Mouse (Mus musculus) skeletal muscle tissue, adult 2 months (tissue): ENCODE measurements at regions not wholly inside any gene's neighbourhood (a gene's known extent, or its start where the extent isn't known, plus 50 kb on each side); places are given as distances from the start of the nearest gene placed in this dataset.
A peak's percentile ranks its signal among the peaks of the same experiment; 100 is the strongest.

Experiments used
- DNase-seq: peaks from one replicate; pipeline ENCODE4 v3.0.0-alpha.2; 2012; ENCODE audit warnings: low read depth, low spot score

DNA sequence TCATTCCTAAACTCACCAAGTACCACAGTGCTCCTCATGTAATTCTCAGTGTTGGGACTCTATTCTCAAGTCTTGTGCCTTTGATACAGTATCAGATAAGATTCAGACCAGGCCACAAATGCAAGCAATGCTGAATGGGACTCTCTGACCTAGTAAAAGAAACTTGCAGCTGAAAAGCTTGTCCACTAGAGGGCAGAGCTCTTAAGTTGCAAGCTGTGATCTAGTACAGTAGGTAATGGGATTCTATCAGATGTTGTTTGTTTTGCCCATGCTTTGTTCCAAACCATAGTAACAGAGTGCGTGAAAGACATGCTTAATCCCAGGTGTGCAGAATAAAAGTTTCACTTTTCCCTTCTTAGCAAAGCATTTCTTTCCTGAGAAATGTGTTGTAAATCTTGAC is 383.2 kb upstream of the Chrm2 start:
- no peak for DNase-seq

DNA sequence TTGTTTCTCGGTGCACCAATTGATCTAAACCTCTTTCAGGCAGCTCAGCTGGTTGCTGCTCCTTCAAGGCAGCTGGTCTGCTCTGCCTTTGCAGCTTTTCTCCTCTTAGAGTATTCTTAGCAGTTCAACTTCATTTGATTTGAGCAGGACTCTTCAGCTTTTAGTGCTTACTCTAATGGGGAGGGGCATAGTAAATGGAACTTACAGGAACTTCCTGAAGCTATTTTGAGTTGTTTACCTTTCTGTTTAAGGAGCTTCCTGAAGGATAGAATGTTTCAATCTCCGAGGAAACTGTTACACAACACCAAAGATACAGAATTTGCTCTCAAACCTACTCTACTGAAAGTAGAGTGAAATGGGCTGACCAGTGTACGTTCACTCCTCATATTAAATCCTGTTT is 385.8 kb upstream of the Chrm2 start:
- DNase-seq, result no peak

DNA sequence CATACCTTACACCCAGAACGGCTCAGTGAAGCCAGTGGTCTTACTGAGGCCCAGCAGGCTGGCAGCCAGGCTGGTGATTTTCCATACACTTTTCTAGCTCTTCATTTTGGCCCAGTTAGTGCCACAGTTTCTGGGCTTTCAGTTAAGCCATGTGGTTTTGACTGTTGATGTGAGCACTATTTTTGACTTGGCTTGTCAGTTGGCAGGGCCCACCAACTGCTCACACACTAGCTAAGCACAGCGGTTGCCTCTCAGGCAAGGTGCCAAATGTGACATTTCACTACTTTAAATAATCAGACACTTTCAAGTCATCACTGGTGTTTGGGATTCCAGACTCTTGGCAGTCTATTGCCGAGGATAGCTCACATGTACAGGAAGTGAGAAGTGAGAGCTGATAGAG is 399.0 kb upstream of the Chrm2 start:
- DNase-seq, result peak; percentile 4

DNA sequence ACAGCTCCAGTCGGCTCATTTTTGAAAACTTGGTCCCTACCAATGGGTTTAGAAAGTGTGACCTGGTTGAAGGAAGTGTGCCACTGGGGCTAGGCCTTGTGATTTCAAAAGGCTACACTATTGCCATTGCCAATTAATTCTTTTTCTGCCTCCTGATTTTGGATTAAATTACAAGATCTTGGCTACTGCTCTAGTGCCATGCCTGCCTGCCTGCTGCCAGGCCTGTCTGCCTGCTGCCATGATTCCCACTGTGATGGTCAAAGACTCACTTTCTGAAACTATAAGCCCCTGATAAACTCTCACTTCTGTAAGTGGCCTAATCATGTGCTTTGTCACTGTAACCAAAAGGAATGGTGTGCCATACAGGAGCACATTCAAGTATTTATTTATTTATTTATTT is 400.4 kb upstream of the Mtpn start:
- DNase-seq, result no peak

DNA sequence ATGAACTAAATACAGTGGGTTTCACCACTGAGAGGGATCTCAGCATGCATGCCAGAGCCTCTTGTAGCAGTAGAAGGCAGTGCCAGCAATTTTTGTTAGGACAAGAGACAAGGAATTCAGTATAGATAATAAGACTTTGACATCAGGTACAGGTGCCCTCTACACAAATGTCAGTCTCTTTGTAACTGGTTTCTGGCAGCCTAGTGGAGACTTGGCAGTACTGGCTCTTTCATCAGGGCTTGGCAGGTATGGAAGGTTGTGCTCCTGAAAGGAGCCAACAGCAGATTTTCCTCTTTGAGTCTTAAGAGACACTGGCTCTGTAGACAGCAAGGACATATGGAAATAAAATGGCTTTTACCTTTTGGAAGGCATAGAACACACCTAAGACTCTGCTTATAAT is 384.5 kb upstream of the Mtpn start:
- no peak for DNase-seq

DNA sequence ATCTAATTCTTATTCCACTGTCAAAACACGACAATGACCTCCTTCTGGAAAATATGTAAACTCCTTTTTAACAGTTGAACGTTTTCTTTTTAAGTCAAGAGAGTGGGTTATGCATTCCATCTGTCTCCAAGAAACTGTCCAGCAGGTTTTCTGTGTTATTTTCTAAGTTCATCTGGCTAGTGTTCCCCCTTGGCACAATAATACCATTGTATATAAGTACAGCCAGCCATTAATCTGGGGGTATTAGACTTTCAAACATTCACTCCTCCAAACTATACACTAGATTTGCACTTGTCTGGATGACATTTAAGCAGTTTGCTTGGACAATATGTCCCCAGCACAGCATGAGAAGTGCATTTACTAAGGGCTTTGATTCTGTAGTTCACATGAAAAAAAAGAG is 358.3 kb upstream of the Mtpn start:
- DNase-seq, result no peak

DNA sequence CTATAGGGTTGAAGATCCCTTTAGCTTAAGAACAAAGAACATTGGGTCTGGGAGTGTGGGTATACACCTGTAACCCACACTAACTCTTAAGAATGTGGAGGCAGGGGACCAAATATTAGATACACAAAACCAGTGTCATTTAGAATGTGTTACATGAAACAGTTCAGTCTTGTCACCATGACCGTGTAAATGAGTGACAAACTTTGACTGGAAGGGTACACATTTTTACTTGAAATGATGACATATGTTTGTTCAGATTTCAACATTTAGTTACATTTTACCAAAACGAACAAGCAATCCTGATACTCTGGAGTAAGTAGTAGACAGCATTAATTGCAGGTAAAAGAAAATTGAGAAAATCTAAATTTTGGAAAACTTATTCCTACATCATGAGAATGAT is 356.0 kb upstream of the Mtpn start:
- no peak for DNase-seq

DNA sequence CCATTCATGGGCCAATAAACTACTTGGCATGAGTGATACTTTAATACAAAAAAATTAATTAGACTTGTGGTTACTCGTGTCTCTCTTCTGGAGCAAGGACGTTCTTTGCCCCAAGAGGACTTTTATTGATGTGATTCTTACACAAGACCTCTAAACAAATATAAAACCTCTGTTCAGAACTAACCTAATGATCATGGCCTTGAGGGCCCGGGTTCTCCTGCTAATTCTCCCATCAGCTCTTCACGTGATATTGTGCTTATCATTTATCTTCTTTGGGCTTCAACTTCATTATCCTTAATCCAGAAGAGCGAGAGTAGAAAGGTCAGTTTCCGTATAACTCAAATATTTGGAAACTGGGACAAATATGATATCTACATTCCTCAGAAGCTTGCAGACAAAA is 335.0 kb upstream of the Mtpn start:
- DNase-seq, result no peak

DNA sequence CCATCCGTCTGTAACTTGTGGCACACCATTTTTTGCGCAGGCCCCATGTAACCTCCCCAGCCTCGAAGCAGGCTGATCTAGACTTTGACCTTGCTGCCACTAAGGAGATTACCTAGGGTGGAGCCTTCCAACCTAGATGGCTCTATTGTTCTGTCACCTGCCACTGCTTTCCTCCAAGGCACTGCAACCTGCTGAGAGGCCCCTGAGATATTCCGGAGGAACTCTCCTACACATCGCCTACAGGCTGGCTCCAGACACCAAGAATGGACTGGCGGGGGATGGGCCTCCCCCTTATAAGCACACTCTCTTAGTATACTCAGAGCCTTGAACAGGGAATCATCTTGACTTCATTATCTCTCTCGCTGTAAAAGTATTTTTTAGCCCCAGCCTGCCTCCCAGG is 331.7 kb upstream of the Mtpn start:
- no peak for DNase-seq

DNA sequence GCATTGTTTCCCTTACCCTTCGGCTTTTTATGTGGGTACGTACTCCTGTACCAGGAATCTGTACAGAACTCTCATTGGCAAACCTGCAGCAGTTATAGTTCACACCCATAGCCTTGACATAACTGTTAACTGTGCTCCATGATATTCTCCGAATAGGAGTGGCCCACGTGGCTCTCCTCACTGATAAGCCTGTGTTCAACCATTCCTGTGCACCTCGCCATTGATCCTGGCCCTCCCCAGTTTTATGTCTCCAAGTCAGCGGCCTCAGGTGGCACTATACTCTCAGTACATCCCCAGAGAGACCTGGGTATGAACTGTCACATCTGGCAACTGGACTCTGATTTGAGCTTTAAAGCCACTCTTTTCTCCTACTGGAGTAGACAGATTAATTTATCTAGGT is 324.5 kb upstream of the Mtpn start:
- DNase-seq, result no peak

DNA sequence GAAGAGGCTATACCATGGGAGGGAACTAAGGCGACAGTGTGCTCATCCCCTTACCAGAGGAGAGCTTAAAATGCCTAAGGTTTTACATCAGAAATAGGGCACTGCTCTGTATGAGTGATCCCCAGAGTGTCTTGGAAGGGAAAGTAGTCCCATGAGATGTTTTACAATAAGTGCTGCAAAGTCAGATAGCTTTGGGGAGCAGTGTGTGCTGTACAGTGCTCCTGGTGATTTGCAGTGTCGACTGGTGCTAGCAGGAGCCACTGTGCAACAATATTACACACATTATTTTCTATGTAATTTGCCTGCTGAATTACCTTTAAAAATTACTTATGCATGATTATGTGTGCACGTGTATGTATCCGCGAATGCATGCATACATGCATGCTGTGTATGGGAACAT is 314.3 kb upstream of the Mtpn start:
- DNase-seq, result no peak

DNA sequence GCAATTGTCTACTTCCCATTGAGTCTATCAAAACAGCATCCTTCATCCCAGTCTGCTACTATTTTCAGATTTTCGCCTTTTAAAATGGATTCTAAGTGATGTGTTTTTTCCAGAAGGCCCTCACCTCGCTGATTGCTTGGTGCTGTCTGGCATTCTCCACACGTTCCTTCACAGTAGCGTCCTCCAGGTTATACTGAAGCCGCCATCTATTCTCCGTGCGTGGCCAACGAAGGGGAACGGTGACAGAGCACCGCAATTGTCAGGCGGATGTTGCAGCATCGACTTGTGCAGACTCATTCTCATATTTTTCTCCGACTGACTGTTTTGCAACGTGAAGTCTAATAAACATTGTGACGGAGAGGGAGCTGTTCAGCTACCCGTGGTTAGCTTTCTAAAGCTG is 277.0 kb upstream of the Mtpn start:
- DNase-seq, result no peak

DNA sequence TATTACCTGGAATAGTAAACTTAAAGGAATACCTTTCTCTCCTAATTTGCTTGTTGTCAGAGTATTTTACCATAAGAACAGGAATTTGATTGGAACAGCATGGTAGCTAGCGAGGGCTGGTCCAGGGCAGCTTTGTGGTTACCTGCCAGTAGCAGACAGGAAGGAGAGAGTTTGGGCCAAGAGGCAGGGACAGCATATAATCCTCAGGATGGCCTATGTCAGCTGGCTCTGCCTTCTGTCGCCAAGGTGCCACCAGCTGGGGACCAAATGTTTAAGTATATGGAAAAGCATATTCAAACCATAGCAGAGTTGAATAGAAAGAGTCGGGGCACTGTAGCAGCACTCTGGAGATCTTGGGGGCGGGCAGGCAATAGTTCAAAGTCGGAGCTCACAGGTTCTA is 274.8 kb upstream of the Mtpn start:
- DNase-seq, result no peak

DNA sequence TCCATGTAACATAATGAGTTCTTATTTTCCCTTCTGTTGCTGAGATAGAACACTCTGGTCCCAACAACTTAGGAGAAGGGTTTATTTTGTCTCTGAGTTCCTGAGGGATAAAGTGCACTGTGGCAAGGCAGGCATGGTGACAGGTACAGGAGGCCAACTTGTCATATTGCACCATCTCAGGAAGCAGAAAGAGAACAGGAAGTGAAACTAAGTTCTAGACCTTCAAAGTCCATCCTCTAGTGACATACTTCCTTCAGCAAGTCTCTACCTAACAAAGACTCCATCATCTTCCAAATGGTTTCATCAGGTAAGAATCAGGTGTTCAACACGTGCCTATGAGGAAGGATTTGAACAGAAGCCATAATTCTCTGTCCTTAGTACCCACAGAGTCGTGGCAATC is 266.1 kb upstream of the Mtpn start:
- DNase-seq, result no peak

DNA sequence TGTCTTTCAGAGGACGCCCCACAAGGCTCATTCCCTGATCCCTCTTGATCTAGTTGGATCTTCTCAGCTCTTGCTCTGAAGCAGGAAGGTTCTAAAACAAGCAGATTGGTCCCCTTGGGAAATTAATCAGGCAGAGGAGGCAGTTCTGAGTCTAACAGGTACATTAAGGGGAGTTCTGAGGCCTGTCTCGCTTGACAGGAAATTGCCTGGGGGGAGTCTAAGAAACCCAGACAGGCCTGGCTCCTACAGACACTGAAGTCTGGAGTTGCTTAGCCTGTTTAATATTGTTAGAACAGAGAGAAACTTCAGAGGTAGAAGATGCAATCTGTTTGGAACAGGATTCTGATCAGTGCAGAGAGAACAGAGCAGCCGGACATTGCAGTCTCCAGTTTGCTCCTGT is 264.4 kb upstream of the Mtpn start:
- no peak for DNase-seq

DNA sequence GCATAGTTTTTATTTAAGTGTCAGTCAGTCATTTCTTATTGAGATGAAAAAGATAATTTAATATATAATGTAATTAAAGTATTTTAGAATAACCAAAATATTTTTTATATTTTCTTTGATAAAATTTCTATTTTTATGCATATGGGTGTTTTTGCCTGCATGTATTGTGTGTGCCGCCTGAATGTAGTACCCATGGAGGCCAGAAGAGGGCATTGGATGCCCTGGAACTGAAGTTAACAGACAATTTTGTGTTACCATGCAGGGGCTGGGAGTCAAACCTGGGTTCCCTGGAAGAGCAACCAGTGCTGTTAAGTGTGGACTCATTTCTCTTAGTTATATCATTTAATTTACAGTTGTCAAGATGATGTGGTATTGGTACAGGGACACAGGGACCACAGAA is 240.0 kb upstream of the Mtpn start:
- no peak for DNase-seq

DNA sequence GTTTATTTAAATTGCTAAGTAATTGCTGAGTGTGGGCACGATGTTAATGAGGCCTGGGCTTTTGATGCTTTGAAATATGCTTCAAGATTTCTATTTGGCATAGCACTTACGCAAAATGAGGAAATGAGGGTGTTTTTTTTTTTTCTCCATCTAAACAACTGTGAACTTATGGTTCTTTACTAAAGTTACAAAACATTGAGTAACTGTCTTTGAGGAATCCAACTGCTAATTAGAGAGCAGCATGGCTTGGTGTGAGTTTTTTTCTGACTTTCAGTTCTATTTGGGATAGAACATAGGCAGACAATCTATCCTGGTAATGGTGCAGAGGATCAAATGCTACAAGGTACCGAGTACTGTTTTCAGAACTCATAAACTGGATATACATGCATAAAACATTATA is 231.2 kb upstream of the Mtpn start:
- no peak for DNase-seq

DNA sequence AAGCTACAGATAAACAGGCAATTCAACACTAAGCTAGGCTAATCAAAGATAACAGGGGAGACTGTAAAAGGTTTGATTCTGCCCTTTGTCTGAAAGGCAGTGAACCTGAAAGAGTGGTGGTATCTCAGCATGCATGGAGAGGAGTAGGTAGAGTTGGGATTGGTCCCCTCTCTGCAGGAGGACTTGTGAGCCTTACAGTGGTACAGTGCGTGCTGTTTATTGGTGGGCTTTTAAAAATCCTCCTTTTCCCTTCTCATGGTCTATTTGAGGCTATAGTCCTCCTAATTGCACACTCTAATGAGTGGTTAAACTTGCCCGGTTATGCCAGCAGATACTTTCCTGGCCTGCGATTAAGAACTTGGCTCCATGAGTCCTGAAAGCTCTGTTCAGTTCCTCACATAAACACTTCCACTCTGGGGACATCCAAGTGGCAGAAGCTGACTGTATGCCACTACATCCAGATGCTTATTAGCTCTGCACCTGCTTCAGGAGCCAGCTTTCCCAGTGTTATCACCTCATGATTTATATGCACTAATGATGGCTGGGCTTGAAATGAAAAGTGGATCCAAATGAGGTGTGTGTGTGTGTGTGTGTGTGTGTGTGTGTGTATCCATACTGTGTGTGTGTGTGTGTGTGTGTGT is 220.0 kb upstream of the Mtpn start:
- no peak for DNase-seq

DNA sequence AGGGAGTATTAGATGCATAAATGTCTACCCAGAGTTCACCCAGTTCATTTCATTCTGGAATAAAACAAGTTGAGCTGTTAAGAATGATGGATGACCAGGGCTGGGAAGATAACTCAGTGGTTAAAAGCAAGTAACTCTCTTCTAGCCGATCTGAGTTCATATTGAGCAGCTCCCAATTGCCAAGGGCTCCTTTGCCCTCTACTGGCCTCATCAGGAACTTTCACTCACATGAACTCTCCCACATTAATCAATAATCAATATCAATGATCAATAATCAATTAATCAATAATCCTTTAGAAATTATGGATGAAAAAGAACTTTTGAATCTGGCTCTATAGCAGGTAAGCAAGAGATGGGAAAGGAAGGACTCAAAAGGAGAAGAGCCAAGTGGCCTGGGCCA is 206.3 kb upstream of the Mtpn start:
- DNase-seq, result no peak

DNA sequence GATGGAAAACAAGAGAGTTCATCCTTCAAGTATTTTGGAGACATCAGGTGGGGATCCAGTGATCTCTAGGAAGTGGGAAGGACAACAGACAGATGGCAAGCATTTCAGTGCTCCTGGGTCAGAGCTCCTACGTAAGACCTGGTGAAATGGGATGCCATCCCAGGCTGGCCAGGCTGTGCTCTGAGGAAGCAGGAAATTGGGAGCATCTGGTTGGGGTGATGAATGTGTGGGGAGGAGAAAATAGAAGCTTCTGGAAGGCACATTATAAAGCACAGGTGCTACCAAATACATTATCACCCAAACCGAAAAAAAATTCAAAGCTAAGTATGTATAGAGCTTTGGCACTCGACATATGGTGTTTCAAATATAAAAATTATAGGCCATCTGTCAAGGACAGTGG is 165.9 kb upstream of the Mtpn start:
- DNase-seq, result no peak

DNA sequence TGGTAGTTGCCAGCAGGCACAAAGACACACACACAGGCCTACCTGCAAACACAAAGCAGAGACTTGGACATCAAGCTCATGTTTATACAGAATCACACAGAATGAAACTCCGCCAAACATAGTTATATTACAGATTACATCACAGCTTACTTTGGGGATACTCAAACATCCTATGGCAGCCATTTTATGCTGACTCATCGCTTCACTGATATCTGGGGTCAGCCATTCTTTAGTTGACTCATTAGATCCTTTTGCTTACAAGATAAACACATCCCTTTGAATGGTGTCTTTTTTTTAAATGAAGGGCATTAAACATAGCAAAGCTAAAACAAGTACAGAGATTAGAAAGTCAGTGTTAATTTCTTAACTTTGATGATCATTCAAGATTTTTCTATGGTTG is 127.4 kb upstream of the Mtpn start:
- no peak for DNase-seq

DNA sequence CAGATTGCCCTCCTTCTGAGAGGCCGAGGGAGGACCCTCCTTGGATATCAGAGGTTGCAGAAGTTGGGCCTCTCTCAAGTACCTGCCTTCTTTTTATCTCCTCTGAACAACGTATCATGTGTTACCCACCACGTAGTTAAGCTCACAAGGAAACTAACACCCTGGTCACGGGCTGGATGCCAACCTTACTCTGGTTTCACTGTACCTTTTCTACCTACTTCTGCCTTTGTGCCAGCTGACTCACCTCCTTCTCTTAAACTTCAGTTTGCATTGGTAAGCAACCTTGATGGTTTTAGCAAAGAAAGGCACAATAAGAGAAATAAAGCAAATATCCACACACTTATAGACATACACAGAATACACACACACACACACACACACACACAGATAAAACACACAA is 111.7 kb upstream of the Mtpn start:
- no peak for DNase-seq

DNA sequence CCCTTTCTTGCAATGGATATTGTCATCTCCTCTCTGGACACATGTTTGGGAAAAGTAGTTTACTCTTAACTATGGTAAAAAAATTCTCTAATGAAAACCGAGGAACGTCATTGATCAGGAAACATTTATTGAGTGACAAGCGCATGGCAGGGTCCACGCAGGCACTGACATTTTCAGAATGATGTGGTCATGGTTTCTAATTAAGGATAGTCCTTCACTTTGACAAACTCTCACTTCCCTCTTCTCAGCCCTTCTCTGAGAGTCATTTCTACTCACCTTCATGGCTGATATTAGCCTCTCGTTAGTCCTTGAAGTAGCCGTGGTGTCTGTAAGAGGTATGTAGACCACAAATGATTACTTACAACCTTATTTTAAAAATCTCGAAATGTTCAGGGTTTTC is 105.5 kb upstream of the Mtpn start:
- DNase-seq, result no peak

DNA sequence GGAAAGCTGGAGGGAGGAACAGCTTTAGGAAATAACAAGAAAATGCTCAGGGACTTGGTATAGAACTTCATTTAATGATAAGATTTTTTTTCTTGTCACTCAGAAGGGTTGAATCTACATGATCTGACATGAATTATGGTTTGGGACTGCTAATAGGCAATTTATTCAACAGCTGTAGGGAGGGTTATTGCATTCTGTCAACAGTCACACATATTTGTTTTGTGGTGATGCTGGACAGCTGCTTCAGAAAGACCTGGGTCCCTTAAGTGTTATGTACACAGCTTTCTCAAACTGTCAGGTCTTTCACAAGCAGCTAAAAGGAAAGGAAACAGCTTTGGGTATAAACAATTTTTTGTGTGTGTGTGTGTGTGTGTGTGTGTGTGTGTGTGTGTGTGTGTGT is 101.0 kb upstream of the Mtpn start:
- no peak for DNase-seq

DNA sequence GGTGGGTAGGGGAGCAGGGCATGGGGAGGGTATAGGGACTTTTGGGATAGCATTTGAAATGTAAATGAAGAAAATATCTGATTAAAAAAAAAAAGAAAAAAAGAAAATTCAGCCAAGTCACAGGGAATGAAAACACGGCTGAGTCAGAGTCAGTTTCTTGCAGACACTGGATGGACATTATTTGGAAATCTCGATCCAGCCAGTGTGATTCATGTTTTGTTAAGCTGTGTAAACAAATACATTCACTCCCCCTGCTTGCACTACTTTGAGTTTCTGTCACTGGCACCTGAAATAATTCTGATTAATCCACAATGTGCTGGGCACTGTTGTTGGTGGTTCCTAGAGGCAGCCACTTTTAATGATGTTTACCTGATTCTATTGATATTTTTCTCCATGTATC is 68.6 kb upstream of the Mtpn start:
- DNase-seq, result no peak
